8 mouse cellular contexts compared by ENCODE assay signal in genomic region chr10:59907695-59908299, GRCm38 (mm10). TPM values are rescaled to one million over a fixed set of nuclear protein-coding genes. Genes with fewer than 3 reads are reported as not detected.
DNase-seq lines count a peak whose midpoint lies in the region; ATAC-seq and TF ChIP-seq lines count a peak whose summit lies in the region.

No protein-coding gene starts in this region.

- no peak overlapping the region for H3K4me2 ChIP-seq in kidney, embryonic 15.5 days
- peak overlapping the region; percentile 33 for H3K4me2 ChIP-seq in heart, embryonic 13.5 days
- H3K4me2 ChIP-seq in limb, embryonic 14.5 days (replicated peaks; ENCODE audit: low read depth, low read length, severe bottlenecking), result no peak overlapping the region

- WGBS in kidney, embryonic 15.5 days, result 30% methylated on average over 7 of the region's 7 CpGs
- WGBS in heart, embryonic 13.5 days, result 23% methylated on average over 7 of the region's 7 CpGs
- 14% methylated on average over 5 of the region's 7 CpGs for WGBS in limb, embryonic 14.5 days

- peaks cover 62% of the 10 kb centered on the region for H3K4me1 ChIP-seq in kidney, embryonic 15.5 days
- peaks cover 61% of the 10 kb centered on the region for H3K4me1 ChIP-seq in heart, embryonic 13.5 days
- peaks cover 49% of the 10 kb centered on the region for H3K4me1 ChIP-seq in limb, embryonic 14.5 days (ENCODE audit: control insufficient read depth, insufficient read depth, low read length)

- no peaks in the 10 kb centered on the region for H3K27me3 ChIP-seq in kidney, embryonic 15.5 days
- H3K27me3 ChIP-seq in heart, embryonic 13.5 days (replicated peaks), result 0 out of 2 replicates have a peak, but pooled peaks cover 2% of the 10 kb centered on the region
- no peaks in the 10 kb centered on the region for H3K27me3 ChIP-seq in limb, embryonic 14.5 days (ENCODE audit: control insufficient read depth, insufficient read depth, low read length)

- H3K9ac ChIP-seq in kidney, embryonic 15.5 days, result no peak overlapping the region
- H3K9ac ChIP-seq in heart, embryonic 13.5 days, result peak overlapping the region; percentile 66
- no peak overlapping the region for H3K9ac ChIP-seq in limb, embryonic 14.5 days (ENCODE audit: low read depth, low read length, severe bottlenecking)

- no peaks in the 10 kb centered on the region for H3K9me3 ChIP-seq in kidney, embryonic 15.5 days (replicated peaks)
- H3K9me3 ChIP-seq in heart, embryonic 13.5 days, result no peaks in the 10 kb centered on the region
- no peaks in the 10 kb centered on the region for H3K9me3 ChIP-seq in limb, embryonic 14.5 days (ENCODE audit: control insufficient read depth, low read length)

- TF ChIP-seq POLR2A in limb, embryonic 14.5 days (IDR thresholded peaks at IDR 0.05; ENCODE audit: borderline replicate concordance, extremely low read depth, insufficient read depth, insufficient read length), result no peak

- H3K27ac ChIP-seq in kidney, embryonic 15.5 days, result peak overlapping the region; percentile 90
- H3K27ac ChIP-seq in heart, embryonic 13.5 days (replicated peaks), result peak overlapping the region; percentile 94
- peak overlapping the region; percentile 67 for H3K27ac ChIP-seq in limb, embryonic 14.5 days (replicated peaks; ENCODE audit: low read depth, low read length)

- ATAC-seq in kidney, embryonic 15.5 days (replicated peaks; ENCODE audit: low FRiP score), result peak; percentile 50
- peak; percentile 62 for ATAC-seq in heart, embryonic 13.5 days (ENCODE audit: extremely low read depth, insufficient number of reproducible peaks, low FRiP score, low TSS enrichment)
- peak; percentile 47 for ATAC-seq in limb, embryonic 14.5 days (ENCODE audit: low FRiP score, low read depth)

- H3K36me3 ChIP-seq in kidney, embryonic 15.5 days, result no peaks in the 10 kb centered on the region
- no peaks in the 10 kb centered on the region for H3K36me3 ChIP-seq in heart, embryonic 13.5 days
- H3K36me3 ChIP-seq in limb, embryonic 14.5 days (ENCODE audit: control insufficient read depth, insufficient read depth, low read length), result no peaks in the 10 kb centered on the region

- H3K4me3 ChIP-seq in kidney, embryonic 15.5 days (replicated peaks), result no peak overlapping the region
- H3K4me3 ChIP-seq in heart, embryonic 13.5 days, result no peak overlapping the region
- no peak overlapping the region for H3K4me3 ChIP-seq in limb, embryonic 14.5 days (replicated peaks; ENCODE audit: low read length)

- DNase-seq in kidney, adult 9 months, result no peak
- peak; percentile 82 for DNase-seq in Muller cell, postnatal 12 days (ENCODE audit: inconsistent ontology term)
- DNase-seq in limb, embryonic 14.5 days (ENCODE audit: low spot score), result peak; percentile 79
- peak; percentile 70 for DNase-seq in naive thymus-derived CD4-positive, alpha-beta T cell, adult 2 months (ENCODE audit: low read depth)
- DNase-seq in gastrocnemius, adult 18-20 months (ENCODE audit: low spot score), result no peak
- no peak for DNase-seq in cerebellum, postnatal 4 days (ENCODE audit: low spot score in 2 of 2)

RNA-seq across cellular contexts. Expression of gene Dnajb12, which starts 28.4 kb away (rescaled TPM):
- 27.1 and 30.2 TPM in 2 replicates for polyA plus RNA-seq in kidney, embryonic 15.5 days (2015; fragmentation: Nextera tagmentation; extraction: Ambion mirVana)
- 22.9 and 23.7 TPM in 2 replicates for polyA plus RNA-seq in heart, embryonic 13.5 days (2015; fragmentation: Nextera tagmentation; extraction: Ambion mirVana)
- 34.1 and 37.1 TPM in 2 replicates for polyA plus RNA-seq in limb, embryonic 14.5 days (2012; rRNA removed)
- 26.0 and 26.3 TPM in 2 replicates for polyA plus RNA-seq in limb, embryonic 14.5 days (2014; fragmentation: Nextera tagmentation; extraction: Ambion mirVana)
- 10 to 100 TPM; 73.4 to 80.1 TPM for total RNA-seq in gastrocnemius, adult 18-20 months (2021)

RNA-seq across cellular contexts. Expression of gene Ddit4, which starts 43.8 kb away (rescaled TPM):
- polyA plus RNA-seq in kidney, embryonic 15.5 days (2015; fragmentation: Nextera tagmentation; extraction: Ambion mirVana), result 31.0 and 36.3 TPM in 2 replicates
- 19.7 and 24.5 TPM in 2 replicates for polyA plus RNA-seq in heart, embryonic 13.5 days (2015; fragmentation: Nextera tagmentation; extraction: Ambion mirVana)
- 117 and 138 TPM in 2 replicates for polyA plus RNA-seq in limb, embryonic 14.5 days (2012; rRNA removed)
- 8.5 and 8.6 TPM in 2 replicates for polyA plus RNA-seq in limb, embryonic 14.5 days (2014; fragmentation: Nextera tagmentation; extraction: Ambion mirVana)
- total RNA-seq in gastrocnemius, adult 18-20 months (2021), result 100 to 1,000 TPM in 1 of 2 experiments, 1 to 10 TPM in 1; 8.1 to 202 TPM

Comparison
In these comparisons a context has a peak if more than half of its experiments do, and no peak if none do; other contexts are left out.
1. DNase-seq: peak in Muller cell, postnatal 12 days (single experiment), limb, embryonic 14.5 days (single experiment) and naive thymus-derived CD4-positive, alpha-beta T cell, adult 2 months (single experiment); none in kidney, adult 9 months (single experiment), gastrocnemius, adult 18-20 months (single experiment) and cerebellum, postnatal 4 days (0 of 2).
2. Peak in every context shown above with its lines, with median percentiles within 50 percentile points of each other: ATAC-seq and H3K27ac ChIP-seq.